Mouse (Mus musculus): Measurements from ENCODE around the gene Smad9.

DNA sequence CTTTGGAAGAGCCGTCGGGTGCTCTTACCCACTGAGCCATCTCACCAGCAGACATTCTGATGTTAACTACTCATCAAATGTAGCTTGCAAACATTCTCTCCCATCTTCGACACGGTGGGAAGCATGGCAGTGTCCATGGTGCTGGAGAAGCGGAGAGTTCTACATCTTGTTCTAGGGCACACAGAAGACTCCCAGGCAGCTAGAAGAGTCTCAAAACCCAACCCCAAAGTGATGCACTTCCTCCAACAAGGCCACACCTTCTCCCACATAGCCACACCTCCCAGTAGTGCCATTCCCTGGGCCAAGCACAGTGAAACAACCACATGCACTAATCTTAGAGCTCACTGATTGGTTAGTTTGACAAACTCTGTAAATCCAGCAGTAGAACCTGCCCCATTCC is 53.7 kb downstream of the Smad9 start:
- TF ChIP-seq CTCF (IDR thresholded peaks at IDR 0.05; ENCODE audit: borderline replicate concordance, extremely low read depth, insufficient read depth, insufficient read length) (no peak), POLR2A (IDR thresholded peaks at IDR 0.05; ENCODE audit: borderline replicate concordance, extremely low read depth, insufficient read depth, insufficient read length, poor library complexity, severe bottlenecking) (no peak)
